11 mouse cellular contexts compared by ENCODE assay signal in the genomic region with DNA sequence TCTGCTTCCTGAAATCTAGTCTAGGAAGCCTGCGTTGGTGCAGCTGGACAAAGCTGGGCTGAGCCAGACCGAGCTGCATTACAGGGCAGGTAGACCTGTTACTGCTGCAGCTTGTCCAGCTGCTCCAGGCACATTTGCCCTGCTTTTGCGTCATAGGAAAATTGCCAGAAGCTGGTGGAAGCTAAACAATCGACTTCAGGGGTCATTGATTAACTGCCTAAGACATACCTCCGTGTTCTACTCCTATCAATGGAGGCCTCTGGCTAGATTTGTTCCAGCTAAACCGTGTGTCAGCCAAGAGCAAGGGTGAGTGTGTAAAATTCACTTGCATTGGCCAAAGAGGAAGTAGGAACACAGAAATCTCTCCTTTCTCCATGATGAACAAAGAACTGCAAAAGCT. TPM values are rescaled to one million over a fixed set of nuclear protein-coding genes. Genes with fewer than 3 reads are reported as not detected.
A peak's percentile ranks its signal among the peaks of the same experiment; 100 is the strongest.
DNase-seq lines count a peak whose midpoint lies in the region; ATAC-seq and TF ChIP-seq lines count a peak whose summit lies in the region.
"Had no signal": no experiment of that assay in that cellular context is flagged by ENCODE, and none has a peak within 500 bp of the region (broad histone marks: within the 10 kb centered on the region; RNA-seq: fewer than 3 reads in every experiment).

No protein-coding gene starts in this region.

- 30% methylated on average over 6 of the region's 6 CpGs for WGBS in lung, postnatal 0 days
- 38% methylated on average over 6 of the region's 6 CpGs for whole genome bisulfite sequencing in kidney, embryonic 16.5 days
- whole genome bisulfite sequencing in midbrain, embryonic 14.5 days: 73% methylated on average over 6 of the region's 6 CpGs

- H3K27ac ChIP-seq in gastrocnemius, adult 2 months: peak overlapping the region; percentile 84
- H3K27ac ChIP-seq in lung, postnatal 0 days (ENCODE audit: low read length): peak overlapping the region; percentile 23
- H3K27ac ChIP-seq in kidney, embryonic 16.5 days (ENCODE audit: low read length): peak overlapping the region; percentile 84
- H3K27ac ChIP-seq in midbrain, embryonic 14.5 days (replicated peaks; ENCODE audit: low read depth, low read length): no peak overlapping the region
- H3K27ac ChIP-seq in layer of hippocampus, adult 2 months: no peak overlapping the region
- H3K27ac ChIP-seq: midbrain, embryonic 15.5 days had no signal

- intact Hi-C loops in gastrocnemius, adult 2 months (cut with DNase I): loop anchor here (5.0 kb wide), 1 partner anchor 37 kb away; no protein-coding TSS in a partner anchor

- DNase-seq in gastrocnemius, adult 2 months: no peak
- DNase-seq in gastrocnemius, adult 18-20 months (ENCODE audit: low spot score): no peak
- peak; percentile 37 for DNase-seq in lung, postnatal 0 days (ENCODE audit: low spot score)
- DNase-seq in lung, postnatal 10 days: no peak
- DNase-seq in midbrain, embryonic 14.5 days: no peak
- no peak for DNase-seq in layer of hippocampus, adult 2 months (ENCODE audit: low spot score in 2 of 2)
- DNase-seq in cerebellum, adult 11-12 months: no peak

- TF ChIP-seq CTCF in gastrocnemius, adult 2 months (IDR thresholded peaks at IDR 0.05): no peak
- no peak for TF ChIP-seq CTCF in lung, postnatal 0 days (IDR thresholded peaks at IDR 0.05)
- no peak for TF ChIP-seq CTCF in layer of hippocampus, adult 2 months (conservative IDR thresholded peaks at IDR 0.05)

- no peak for TF ChIP-seq EP300 in lung, postnatal 0 days (IDR thresholded peaks at IDR 0.05)

- no peaks in the 10 kb centered on the region for H3K36me3 ChIP-seq in lung, postnatal 0 days (ENCODE audit: insufficient read depth, low read length)
- no peaks in the 10 kb centered on the region for H3K36me3 ChIP-seq in kidney, embryonic 16.5 days (ENCODE audit: insufficient read depth, low read length)
- no peaks in the 10 kb centered on the region for H3K36me3 ChIP-seq in midbrain, embryonic 14.5 days (ENCODE audit: control insufficient read depth, insufficient read depth, low read length)
- H3K36me3 ChIP-seq: limb, embryonic 13.5 days; midbrain, embryonic 15.5 days had no signal

- H3K9ac ChIP-seq in lung, postnatal 0 days (replicated peaks; ENCODE audit: low read depth): no peak overlapping the region
- no peak overlapping the region for H3K9ac ChIP-seq in kidney, embryonic 16.5 days (replicated peaks; ENCODE audit: low read length)
- no peak overlapping the region for H3K9ac ChIP-seq in midbrain, embryonic 14.5 days (replicated peaks; ENCODE audit: low read length)
- H3K9ac ChIP-seq: limb, embryonic 13.5 days; midbrain, embryonic 15.5 days had no signal

- no peak overlapping the region for H3K4me3 ChIP-seq in gastrocnemius, adult 2 months
- H3K4me3 ChIP-seq in lung, postnatal 0 days (ENCODE audit: low read depth, low read length): no peak overlapping the region
- no peak overlapping the region for H3K4me3 ChIP-seq in kidney, embryonic 16.5 days (ENCODE audit: low read length)
- no peak overlapping the region for H3K4me3 ChIP-seq in midbrain, embryonic 14.5 days (replicated peaks; ENCODE audit: low read depth, low read length)
- H3K4me3 ChIP-seq in layer of hippocampus, adult 2 months: no peak overlapping the region
- H3K4me3 ChIP-seq: limb, embryonic 13.5 days; midbrain, embryonic 15.5 days had no signal

- H3K4me2 ChIP-seq in lung, postnatal 0 days (replicated peaks; ENCODE audit: low read depth, low read length): no peak overlapping the region
- no peak overlapping the region for H3K4me2 ChIP-seq in kidney, embryonic 16.5 days (replicated peaks; ENCODE audit: low read depth, low read length)
- H3K4me2 ChIP-seq in midbrain, embryonic 14.5 days (ENCODE audit: low read length): no peak overlapping the region
- H3K4me2 ChIP-seq: limb, embryonic 13.5 days; midbrain, embryonic 15.5 days had no signal

- H3K9me3 ChIP-seq in lung, postnatal 0 days (ENCODE audit: low read length): no peaks in the 10 kb centered on the region
- no peaks in the 10 kb centered on the region for H3K9me3 ChIP-seq in kidney, embryonic 16.5 days (ENCODE audit: low read length)
- no peaks in the 10 kb centered on the region for H3K9me3 ChIP-seq in midbrain, embryonic 14.5 days (ENCODE audit: control insufficient read depth, low read length)
- H3K9me3 ChIP-seq: limb, embryonic 13.5 days; midbrain, embryonic 15.5 days had no signal

- H3K27me3 ChIP-seq in lung, postnatal 0 days (replicated peaks; ENCODE audit: insufficient read depth, low read length): no peaks in the 10 kb centered on the region
- H3K27me3 ChIP-seq in kidney, embryonic 16.5 days (ENCODE audit: insufficient read depth, low read length): 0 out of 2 replicates have a peak, but pooled peaks cover 2% of the 10 kb centered on the region
- no peaks in the 10 kb centered on the region for H3K27me3 ChIP-seq in midbrain, embryonic 14.5 days (ENCODE audit: control insufficient read depth, insufficient read depth, low read length)
- H3K27me3 ChIP-seq: limb, embryonic 13.5 days; Patski had no signal

- peaks cover 39% of the 10 kb centered on the region for H3K4me1 ChIP-seq in lung, postnatal 0 days (ENCODE audit: insufficient read depth, low read depth, low read length)
- peaks cover 30% of the 10 kb centered on the region for H3K4me1 ChIP-seq in kidney, embryonic 16.5 days (ENCODE audit: insufficient read depth, low read length)
- H3K4me1 ChIP-seq in midbrain, embryonic 14.5 days (ENCODE audit: control insufficient read depth, insufficient read depth, low read length): no peaks in the 10 kb centered on the region
- H3K4me1 ChIP-seq: midbrain, embryonic 15.5 days had no signal

- no peak for ATAC-seq in lung, postnatal 0 days
- peak; percentile 26; the same call in 1 of the 2 replicates for ATAC-seq in kidney, embryonic 16.5 days (ENCODE audit: low FRiP score, low TSS enrichment)
- ATAC-seq in midbrain, embryonic 14.5 days (ENCODE audit: low FRiP score, low TSS enrichment): no peak
- ATAC-seq: midbrain, embryonic 15.5 days; Patski had no signal

RNA-seq across cellular contexts. Expression of a gene that starts 6.8 kb away (rescaled TPM):
- 1 to 10 TPM; 4.4 to 8.6 TPM for total RNA-seq in gastrocnemius, adult 2 months (2021)
- total RNA-seq in gastrocnemius, adult 18-20 months (2021): 1 to 10 TPM; 7.1 to 8.0 TPM
- 205 and 234 TPM in 2 replicates for polyA plus RNA-seq in lung, postnatal 0 days (2015; fragmentation: Nextera tagmentation; extraction: Ambion mirVana)
- polyA plus RNA-seq in kidney, embryonic 16.5 days (2015; fragmentation: Nextera tagmentation; extraction: Ambion mirVana): 33.5 and 40.4 TPM in 2 replicates
- polyA plus RNA-seq in midbrain, embryonic 14.5 days (2014; fragmentation: Nextera tagmentation; extraction: Ambion mirVana): 3.3 and 4.0 TPM in 2 replicates
- 1 to 10 TPM; 5.0 to 6.1 TPM for total RNA-seq in layer of hippocampus, adult 2 months (2021)

RNA-seq across cellular contexts. Expression of a gene that starts 8.4 kb away (rescaled TPM):
- total RNA-seq in gastrocnemius, adult 2 months (2021): 10 to 100 TPM; 45.4 to 50.9 TPM
- total RNA-seq in gastrocnemius, adult 18-20 months (2021): 10 to 100 TPM; 58.1 to 61.3 TPM
- polyA plus RNA-seq in lung, postnatal 0 days (2015; fragmentation: Nextera tagmentation; extraction: Ambion mirVana): 106 and 117 TPM in 2 replicates
- polyA plus RNA-seq in kidney, embryonic 16.5 days (2015; fragmentation: Nextera tagmentation; extraction: Ambion mirVana): 52.7 and 56.9 TPM in 2 replicates
- polyA plus RNA-seq in midbrain, embryonic 14.5 days (2014; fragmentation: Nextera tagmentation; extraction: Ambion mirVana): 59.9 and 74.0 TPM in 2 replicates
- 100 to 1,000 TPM; 124 to 128 TPM for total RNA-seq in layer of hippocampus, adult 2 months (2021)

RNA-seq across cellular contexts. Expression of a gene that starts 23.4 kb away (rescaled TPM):
- 10 to 100 TPM; 29.7 to 40.0 TPM for total RNA-seq in gastrocnemius, adult 2 months (2021)
- 10 to 100 TPM; 25.7 to 34.7 TPM for total RNA-seq in gastrocnemius, adult 18-20 months (2021)
- polyA plus RNA-seq in lung, postnatal 0 days (2015; fragmentation: Nextera tagmentation; extraction: Ambion mirVana): 292 and 298 TPM in 2 replicates
- 905 and 985 TPM in 2 replicates for polyA plus RNA-seq in kidney, embryonic 16.5 days (2015; fragmentation: Nextera tagmentation; extraction: Ambion mirVana)
- 1,880 and 2,054 TPM in 2 replicates for polyA plus RNA-seq in midbrain, embryonic 14.5 days (2014; fragmentation: Nextera tagmentation; extraction: Ambion mirVana)
- 100 to 1,000 TPM; 355 to 363 TPM for total RNA-seq in layer of hippocampus, adult 2 months (2021)

RNA-seq across cellular contexts. Expression of a gene that starts 26.6 kb away (rescaled TPM):
- 1 to 10 TPM; 3.6 to 4.4 TPM for total RNA-seq in gastrocnemius, adult 2 months (2021)
- 1 to 10 TPM; 4.2 to 6.7 TPM for total RNA-seq in gastrocnemius, adult 18-20 months (2021)
- 2.8 and 3.1 TPM in 2 replicates for polyA plus RNA-seq in lung, postnatal 0 days (2015; fragmentation: Nextera tagmentation; extraction: Ambion mirVana)
- 16.3 and 16.7 TPM in 2 replicates for polyA plus RNA-seq in kidney, embryonic 16.5 days (2015; fragmentation: Nextera tagmentation; extraction: Ambion mirVana)
- 7.3 and 8.2 TPM in 2 replicates for polyA plus RNA-seq in midbrain, embryonic 14.5 days (2014; fragmentation: Nextera tagmentation; extraction: Ambion mirVana)
- 10 to 100 TPM; 16.9 to 18.4 TPM for total RNA-seq in layer of hippocampus, adult 2 months (2021)

RNA-seq across cellular contexts. Expression of a gene that starts 46.4 kb away (rescaled TPM):
- under 1 TPM; 0.82 to 0.86 TPM for total RNA-seq in gastrocnemius, adult 2 months (2021)
- total RNA-seq in gastrocnemius, adult 18-20 months (2021): 1 to 10 TPM in 1 of 2 experiments, under 1 TPM in 1; 0.68 to 1.5 TPM
- polyA plus RNA-seq in lung, postnatal 0 days (2015; fragmentation: Nextera tagmentation; extraction: Ambion mirVana): 21.4 and 22.9 TPM in 2 replicates
- 63.3 and 67.0 TPM in 2 replicates for polyA plus RNA-seq in kidney, embryonic 16.5 days (2015; fragmentation: Nextera tagmentation; extraction: Ambion mirVana)
- polyA plus RNA-seq in midbrain, embryonic 14.5 days (2014; fragmentation: Nextera tagmentation; extraction: Ambion mirVana): 14.5 and 20.2 TPM in 2 replicates
- total RNA-seq in layer of hippocampus, adult 2 months (2021): 1 to 10 TPM; 1.7 to 1.8 TPM

Comparison
In these comparisons a context has a peak if more than half of its experiments do, and no peak if none do; other contexts are left out.
1. H3K27ac ChIP-seq: peak in gastrocnemius, adult 2 months (single experiment), lung, postnatal 0 days (single experiment) and kidney, embryonic 16.5 days (single experiment); none in midbrain, embryonic 14.5 days (single experiment) and layer of hippocampus, adult 2 months (single experiment).
2. RNA of a gene that starts 23.4 kb away (total RNA-seq): 355 to 363 TPM in layer of hippocampus, adult 2 months; 29.7 to 40.0 TPM in gastrocnemius, adult 2 months and 25.7 to 34.7 TPM in gastrocnemius, adult 18-20 months; every median in the first group is over 4 times any median in the second.